Mouse (Mus musculus) spleen, postnatal 0 days (tissue): Measurements from ENCODE around the gene Ribc2. TPM values are rescaled to one million over a fixed set of nuclear protein-coding genes. Genes with fewer than 3 reads are reported as not detected.

ENCODE experiments used
- polyA plus RNA-seq: library from polyadenylated mRNA; unstranded; fragments of >200 nt; fragmentation: Nextera tagmentation; extraction: Ambion mirVana; gene quantifications from 2 replicates; pipeline ENCODE4 v1.2.1, GENCODE M21; 2015

Gene Ribc2
- not detected in 2 replicates for polyA plus RNA-seq

DNA sequence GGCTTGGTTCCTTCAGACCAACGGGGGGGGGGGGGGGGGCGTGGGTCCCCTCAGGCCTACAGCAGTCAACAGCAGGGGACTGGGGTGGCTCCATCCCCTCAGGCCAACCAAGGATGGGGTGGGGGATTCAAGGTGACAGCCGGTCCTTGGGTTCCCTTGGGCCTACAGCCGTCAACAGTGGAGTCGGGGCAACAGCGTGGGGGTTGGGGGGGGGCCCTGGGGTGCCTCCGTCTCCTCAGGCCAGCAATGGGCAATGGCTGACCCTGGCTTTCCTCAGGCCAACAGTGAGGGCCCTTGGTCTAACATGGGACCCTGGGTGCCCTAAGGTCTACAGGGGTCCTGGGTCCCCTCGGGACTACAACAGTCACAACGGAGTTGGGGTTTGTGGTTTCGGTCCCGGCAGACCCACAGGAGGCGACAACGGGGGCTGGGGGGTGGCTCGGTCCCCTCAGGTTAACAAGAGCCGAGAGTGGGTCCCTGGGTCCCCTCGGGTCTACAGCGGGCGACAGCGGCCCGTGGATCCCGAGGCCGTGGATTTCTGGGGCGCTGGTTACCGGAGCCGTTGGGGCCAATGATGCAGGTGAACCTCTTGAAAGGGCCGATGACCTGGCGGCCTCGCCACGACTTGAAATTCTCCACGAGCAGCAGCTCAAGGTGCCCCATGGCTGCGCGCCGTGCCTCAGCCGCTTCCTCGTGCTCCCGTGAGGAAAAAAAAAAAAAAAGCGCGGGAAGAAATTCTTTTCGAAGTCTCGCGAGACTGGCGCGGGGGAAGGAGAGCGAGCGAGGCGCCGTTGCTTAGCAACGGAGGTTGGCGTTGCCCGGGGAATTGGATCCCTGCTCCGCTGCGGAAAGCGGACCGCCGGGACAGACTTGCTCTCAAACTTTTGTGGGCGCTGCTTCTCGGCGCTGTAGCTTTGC is at the start of gene Ribc2, which contains the start of gene Smc1b:
Gene Ribc2, plus strand, starts transcription at position 804 of the 918 bp plus-strand sequence.
Gene Smc1b, minus strand, starts transcription at position 690 of the 918 bp plus-strand sequence.

Other genes with a start within 250 kb of the Ribc2 start
- gene Gm29666, start 212.0 kb upstream of the Ribc2 start, polyA plus RNA-seq, result 0.56 and 0.57 TPM in 2 replicates
- gene Nup50, start 208.7 kb upstream of the Ribc2 start, polyA plus RNA-seq, result 23.2 and 25.2 TPM in 2 replicates
- gene 5031439G07Rik, start 143.5 kb upstream of the Ribc2 start, polyA plus RNA-seq, result 2.9 and 4.2 TPM in 2 replicates
- gene Upk3a, start 114.9 kb upstream of the Ribc2 start, polyA plus RNA-seq, result not detected in 2 replicates
- 8.6 and 12.5 TPM in 2 replicates for gene Fam118a, start 103.1 kb upstream of the Ribc2 start, polyA plus RNA-seq
- 0.06 and 0.16 TPM in 2 replicates for gene Smc1b, start 114 bp upstream of the Ribc2 start, polyA plus RNA-seq
- 28.1 and 42.8 TPM in 2 replicates for gene Fbln1, start 73.9 kb downstream of the Ribc2 start, polyA plus RNA-seq
- gene Atxn10, start 204.2 kb downstream of the Ribc2 start, polyA plus RNA-seq, result 71.6 and 88.3 TPM in 2 replicates